ENCODE assay signal across 8 mouse cellular contexts in the genomic region with DNA sequence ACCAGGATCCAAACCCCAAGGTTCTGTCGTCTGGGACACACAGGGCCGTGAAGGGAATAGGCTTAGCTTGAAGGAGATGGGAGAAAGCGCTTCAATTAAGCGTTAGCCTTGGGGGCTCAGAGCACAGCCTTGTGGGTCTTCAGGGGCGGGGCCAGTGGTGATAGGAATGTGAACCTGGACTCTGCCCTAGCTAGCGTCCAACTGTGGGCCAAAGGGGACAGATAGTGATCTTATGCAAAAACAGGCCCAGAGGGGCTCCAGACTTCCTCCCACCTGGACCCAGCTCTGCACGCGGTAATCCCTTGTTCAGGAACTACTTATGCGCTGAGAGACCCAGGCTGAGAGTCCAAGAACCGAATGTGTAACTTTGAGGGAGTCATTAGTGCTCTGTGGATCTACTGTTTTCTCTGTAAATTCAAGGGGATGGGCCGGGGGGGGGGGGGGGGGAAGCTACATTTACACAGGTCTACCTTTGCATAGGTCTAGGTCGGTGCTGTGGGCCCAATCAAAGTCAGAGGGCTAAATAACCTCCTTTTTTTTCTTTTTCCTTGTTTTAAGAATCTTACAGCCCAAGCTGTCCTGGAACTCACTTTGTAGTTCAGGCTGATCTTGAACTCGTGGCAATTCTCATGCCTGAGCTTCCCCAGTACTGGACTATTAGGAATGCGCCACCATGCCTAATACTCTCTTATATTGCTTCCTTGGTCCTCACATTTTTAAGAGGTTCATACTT. TPM values are rescaled to one million over a fixed set of nuclear protein-coding genes. Genes with fewer than 3 reads are reported as not detected.
A peak's percentile ranks its signal among the peaks of the same experiment; 100 is the strongest.
DNase-seq lines count a peak whose midpoint lies in the region; ATAC-seq and TF ChIP-seq lines count a peak whose summit lies in the region.

No protein-coding gene starts in this region.

- intact Hi-C loops in left cerebral cortex, postnatal 4 days (cut with DNase I) = no loop called here

- no peak overlapping the region for H3K27ac ChIP-seq in testis, adult 2 months (ENCODE audit: control insufficient read depth, insufficient read depth, low read depth, low read length)
- H3K27ac ChIP-seq in forebrain, embryonic 11.5 days (ENCODE audit: low read depth, low read length) = peak overlapping the region; percentile 48; the same call in 1 of the 2 replicates
- H3K27ac ChIP-seq in liver, embryonic 11.5 days (ENCODE audit: low read depth, low read length) = peak overlapping the region; percentile 97
- peak overlapping the region; percentile 95 for H3K27ac ChIP-seq in stomach, embryonic 16.5 days (ENCODE audit: low read length)

- peak overlapping the region; percentile 78 for H3K4me2 ChIP-seq in forebrain, embryonic 11.5 days (ENCODE audit: low read depth, low read length, severe bottlenecking)
- H3K4me2 ChIP-seq in liver, embryonic 11.5 days = peak overlapping the region; percentile 92
- H3K4me2 ChIP-seq in stomach, embryonic 16.5 days (ENCODE audit: low read depth, low read length) = peak overlapping the region; percentile 94

- H3K9me3 ChIP-seq in forebrain, embryonic 11.5 days (ENCODE audit: control insufficient read depth, low read length) = no peaks in the 10 kb centered on the region
- H3K9me3 ChIP-seq in liver, embryonic 11.5 days (ENCODE audit: control insufficient read depth, low read length) = no peaks in the 10 kb centered on the region
- no peaks in the 10 kb centered on the region for H3K9me3 ChIP-seq in stomach, embryonic 16.5 days (replicated peaks; ENCODE audit: control insufficient read depth, low read length)

- ATAC-seq in forebrain, embryonic 11.5 days (replicated peaks; ENCODE audit: low FRiP score) = 0 out of 2 replicates have a peak, but pooled peaks have one; percentile 13
- ATAC-seq in liver, embryonic 11.5 days (replicated peaks; ENCODE audit: low FRiP score) = 0 out of 2 replicates have a peak, but pooled peaks have one; percentile 12
- no peak for ATAC-seq in stomach, embryonic 16.5 days (ENCODE audit: insufficient read depth, low FRiP score)

- H3K4me1 ChIP-seq in testis, adult 2 months (ENCODE audit: control insufficient read depth, insufficient read depth, low read length) = peaks cover 12% of the 10 kb centered on the region
- peaks cover 19% of the 10 kb centered on the region; the same call in 1 of the 2 replicates for H3K4me1 ChIP-seq in forebrain, embryonic 11.5 days (replicated peaks; ENCODE audit: control insufficient read depth, insufficient read depth, low read length)
- H3K4me1 ChIP-seq in liver, embryonic 11.5 days (replicated peaks; ENCODE audit: control insufficient read depth, insufficient read depth, low read length) = peaks cover 26% of the 10 kb centered on the region
- H3K4me1 ChIP-seq in stomach, embryonic 16.5 days (ENCODE audit: control insufficient read depth, insufficient read depth, low read length) = peaks cover 13% of the 10 kb centered on the region

- no peak for DNase-seq in testis, postnatal 14 days (ENCODE audit: low spot score)
- no peak for DNase-seq in forebrain, embryonic 11.5 days (ENCODE audit: low spot score)
- peak; percentile 67 for DNase-seq in liver, embryonic 11.5 days (ENCODE audit: low spot score)
- no peak for DNase-seq in adrenal gland, adult 8-10 months
- no peak for DNase-seq in urinary bladder, postnatal 10 days (ENCODE audit: low spot score)
- DNase-seq in left cerebral cortex, postnatal 4 days = no peak

- peak overlapping the region; percentile 77 for H3K4me3 ChIP-seq in testis, adult 2 months (ENCODE audit: control insufficient read depth, low read depth, low read length)
- peak overlapping the region; percentile 44 for H3K4me3 ChIP-seq in forebrain, embryonic 11.5 days (ENCODE audit: low read depth, low read length)
- H3K4me3 ChIP-seq in liver, embryonic 11.5 days (ENCODE audit: low read depth, low read length) = peak overlapping the region; percentile 85
- peak overlapping the region; percentile 80 for H3K4me3 ChIP-seq in stomach, embryonic 16.5 days (replicated peaks; ENCODE audit: low read length)

- TF ChIP-seq POLR2A in testis, adult 2 months (IDR thresholded peaks at IDR 0.05; ENCODE audit: control insufficient read depth, low read depth, low read length) = no peak

- no peaks in the 10 kb centered on the region for H3K36me3 ChIP-seq in testis, adult 2 months (ENCODE audit: control insufficient read depth, insufficient read depth, low read length)
- no peaks in the 10 kb centered on the region for H3K36me3 ChIP-seq in forebrain, embryonic 11.5 days (ENCODE audit: control insufficient read depth, insufficient read depth, low read length)
- peaks cover 23% of the 10 kb centered on the region; the same call in 1 of the 2 replicates for H3K36me3 ChIP-seq in liver, embryonic 11.5 days (ENCODE audit: control insufficient read depth, insufficient read depth, low read length)
- H3K36me3 ChIP-seq in stomach, embryonic 16.5 days (ENCODE audit: control insufficient read depth, insufficient read depth, low read length) = peaks cover 23% of the 10 kb centered on the region; the same call in 1 of the 2 replicates

- H3K9ac ChIP-seq in forebrain, embryonic 11.5 days (ENCODE audit: low read length) = peak overlapping the region; percentile 73
- peak overlapping the region; percentile 98 for H3K9ac ChIP-seq in liver, embryonic 11.5 days (ENCODE audit: low read depth, low read length)
- H3K9ac ChIP-seq in stomach, embryonic 16.5 days (ENCODE audit: low read length) = peak overlapping the region; percentile 96

- no peak for TF ChIP-seq CTCF in testis, adult 2 months (IDR thresholded peaks at IDR 0.05; ENCODE audit: control insufficient read depth, insufficient read depth, insufficient replicate concordance, low read depth, low read length)

- WGBS in forebrain, embryonic 11.5 days = 19% methylated on average over 14 of the region's 14 CpGs
- 16% methylated on average over 13 of the region's 14 CpGs for WGBS in liver, embryonic 11.5 days
- 25% methylated on average over 13 of the region's 14 CpGs for WGBS in stomach, embryonic 16.5 days

- H3K27me3 ChIP-seq in testis, adult 2 months (ENCODE audit: control insufficient read depth, insufficient read depth, low read length) = no peaks in the 10 kb centered on the region
- no peaks in the 10 kb centered on the region for H3K27me3 ChIP-seq in forebrain, embryonic 11.5 days (ENCODE audit: control insufficient read depth, insufficient read depth, low read length)
- no peaks in the 10 kb centered on the region for H3K27me3 ChIP-seq in liver, embryonic 11.5 days (replicated peaks; ENCODE audit: control insufficient read depth, insufficient read depth, low read length)
- no peaks in the 10 kb centered on the region for H3K27me3 ChIP-seq in stomach, embryonic 16.5 days (ENCODE audit: control insufficient read depth, insufficient read depth, low read length)

RNA-seq across cellular contexts. Expression of a gene that starts 0.8 kb away (rescaled TPM):
- polyA plus RNA-seq in testis, adult 2 months (2012; rRNA removed) = 27.8 and 30.3 TPM in 2 replicates
- polyA plus RNA-seq in forebrain, embryonic 11.5 days (2014; fragmentation: Nextera tagmentation; extraction: Ambion mirVana) = 142 and 151 TPM in 2 replicates
- polyA plus RNA-seq in liver, embryonic 11.5 days (2014; fragmentation: Nextera tagmentation; extraction: Ambion mirVana) = 299 and 304 TPM in 2 replicates
- polyA plus RNA-seq in stomach, embryonic 16.5 days (2015; fragmentation: Nextera tagmentation; extraction: Ambion mirVana) = 186 and 187 TPM in 2 replicates
- 10 to 100 TPM; 37.3 to 55.6 (median 46.4) TPM for total RNA-seq in adrenal gland, adult 8-10 months (2022)
- total RNA-seq in left cerebral cortex, postnatal 4 days (2021) = 10 to 100 TPM; 36.2 to 37.9 TPM

RNA-seq across cellular contexts. Expression of a gene that starts 16.1 kb away (rescaled TPM):
- 276 and 330 TPM in 2 replicates for polyA plus RNA-seq in testis, adult 2 months (2012; rRNA removed)
- 1,836 and 1,931 TPM in 2 replicates for polyA plus RNA-seq in forebrain, embryonic 11.5 days (2014; fragmentation: Nextera tagmentation; extraction: Ambion mirVana)
- polyA plus RNA-seq in liver, embryonic 11.5 days (2014; fragmentation: Nextera tagmentation; extraction: Ambion mirVana) = 1,141 and 1,182 TPM in 2 replicates
- 1,496 and 1,592 TPM in 2 replicates for polyA plus RNA-seq in stomach, embryonic 16.5 days (2015; fragmentation: Nextera tagmentation; extraction: Ambion mirVana)
- 100 to 1,000 TPM; 302 to 413 (median 377) TPM for total RNA-seq in adrenal gland, adult 8-10 months (2022)
- 100 to 1,000 TPM; 510 to 587 TPM for total RNA-seq in left cerebral cortex, postnatal 4 days (2021)

RNA-seq across cellular contexts. Expression of a gene that starts 18.4 kb away (rescaled TPM):
- polyA plus RNA-seq in testis, adult 2 months (2012; rRNA removed) = 21.3 and 21.5 TPM in 2 replicates
- polyA plus RNA-seq in forebrain, embryonic 11.5 days (2014; fragmentation: Nextera tagmentation; extraction: Ambion mirVana) = 40.7 and 48.5 TPM in 2 replicates
- 28.9 and 34.1 TPM in 2 replicates for polyA plus RNA-seq in liver, embryonic 11.5 days (2014; fragmentation: Nextera tagmentation; extraction: Ambion mirVana)
- 26.4 and 26.9 TPM in 2 replicates for polyA plus RNA-seq in stomach, embryonic 16.5 days (2015; fragmentation: Nextera tagmentation; extraction: Ambion mirVana)
- total RNA-seq in adrenal gland, adult 8-10 months (2022) = 10 to 100 TPM; 19.7 to 45.2 (median 29.6) TPM
- 10 to 100 TPM; 38.8 to 42.9 TPM for total RNA-seq in left cerebral cortex, postnatal 4 days (2021)

RNA-seq across cellular contexts. Expression of a gene that starts 37.2 kb away (rescaled TPM):
- 0.44 and 0.76 TPM in 2 replicates for polyA plus RNA-seq in testis, adult 2 months (2012; rRNA removed)
- 0.57 and 0.72 TPM in 2 replicates for polyA plus RNA-seq in forebrain, embryonic 11.5 days (2014; fragmentation: Nextera tagmentation; extraction: Ambion mirVana)
- 0.60 and 0.77 TPM in 2 replicates for polyA plus RNA-seq in liver, embryonic 11.5 days (2014; fragmentation: Nextera tagmentation; extraction: Ambion mirVana)
- polyA plus RNA-seq in stomach, embryonic 16.5 days (2015; fragmentation: Nextera tagmentation; extraction: Ambion mirVana) = 18.9 and 24.4 TPM in 2 replicates
- total RNA-seq in adrenal gland, adult 8-10 months (2022) = 1 to 10 TPM; 3.5 to 5.1 (median 3.9) TPM
- 1 to 10 TPM; 3.7 to 4.4 TPM for total RNA-seq in left cerebral cortex, postnatal 4 days (2021)
